Mouse (Mus musculus) kidney, embryonic 16.5 days (tissue): Measurements from ENCODE around the gene Phb2. TPM values are rescaled to one million over a fixed set of nuclear protein-coding genes. Genes with fewer than 3 reads are reported as not detected.

Experiments
- ATAC-seq: fragments of 200-750 bp; cut with Nextera tagmentation; 2 replicates; pipeline ENCODE4 v1.8.0; 2017; ENCODE audit warnings: moderate TSS enrichment; ENCODE audit not compliant: low FRiP score, low TSS enrichment
- H3K27ac ChIP-seq: fragments of 300-500 bp; sonication (generic); 2 replicates; pipeline ENCODE4 v1.5.1; 2014; ENCODE audit warnings: low read length
- H3K27me3 ChIP-seq: fragments of 300-500 bp; sonication (generic); 2 replicates; pipeline ENCODE4 v1.6.1; 2014; ENCODE audit warnings: low read length, control low read depth, mixed read lengths; ENCODE audit not compliant: insufficient read depth
- H3K36me3 ChIP-seq: fragments of 300-500 bp; sonication (generic); 2 replicates; pipeline ENCODE4 v1.6.1; 2014; ENCODE audit warnings: low read length, control low read depth, mixed read lengths; ENCODE audit not compliant: insufficient read depth
- H3K4me1 ChIP-seq: fragments of 300-500 bp; sonication (generic); 2 replicates; pipeline ENCODE4 v1.6.1; 2014; ENCODE audit warnings: low read length, control low read depth, mixed read lengths; ENCODE audit not compliant: insufficient read depth
- H3K4me2 ChIP-seq: fragments of 300-500 bp; sonication (generic); replicated peaks from 2 replicates; pipeline ENCODE4 v1.6.1; 2014; ENCODE audit warnings: low read depth, low read length
- H3K4me3 ChIP-seq: fragments of 300-500 bp; sonication (generic); 2 replicates; pipeline ENCODE4 v1.5.1; 2014; ENCODE audit warnings: mild to moderate bottlenecking, low read length
- H3K9ac ChIP-seq: fragments of 300-500 bp; sonication (generic); replicated peaks from 2 replicates; pipeline ENCODE4 v1.6.1; 2014; ENCODE audit warnings: low read length
- H3K9me3 ChIP-seq: fragments of 300-500 bp; sonication (generic); 2 replicates; pipeline ENCODE4 v1.6.1; 2016; ENCODE audit warnings: low read length, control low read depth
- WGBS: fragments of 180-500 bp; shearing (Covaris S2); extraction: QIAGEN DNeasy Blood & Tissue Kit; methylation state at CpG from one replicate; pipeline ENCODE4 v1.1.7; 2014; 5-methylcytosine and 5-hydroxymethylcytosine counted together
- polyA plus RNA-seq: library from polyadenylated mRNA; unstranded; fragments of >200 nt; fragmentation: Nextera tagmentation; extraction: Ambion mirVana; gene quantifications from 2 replicates; pipeline ENCODE4 v1.2.1, GENCODE M21; 2015

Phb2 gene
- polyA plus RNA-seq, 1 experiment from 2014 or later, result 405 TPM

DNA sequence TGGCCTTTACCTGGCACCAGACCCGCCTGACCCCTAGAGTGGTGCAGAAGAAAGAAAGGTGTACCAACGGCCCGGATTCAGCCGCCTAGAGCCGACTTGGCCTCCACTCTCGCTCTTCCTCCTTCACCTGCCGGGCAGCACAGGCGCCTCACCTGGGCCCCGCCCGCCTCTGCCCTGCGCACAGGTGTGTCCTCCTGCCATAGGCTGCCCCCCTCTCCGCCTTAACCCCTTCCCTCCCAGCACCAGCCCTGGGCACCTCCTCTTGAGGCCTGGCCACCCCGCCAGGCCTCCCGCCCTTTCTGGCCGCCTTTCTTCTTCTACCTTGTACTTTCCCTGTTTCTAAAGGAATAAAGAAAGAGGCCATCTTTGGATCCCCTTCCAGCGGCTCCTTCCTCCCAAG lies 6.6 kb downstream of the Phb2 start:
- peak overlapping the region; percentile 60 for H3K9ac ChIP-seq
- no peaks in the 10 kb centered on the region for H3K27me3 ChIP-seq
- H3K27ac ChIP-seq, result peak overlapping the region; percentile 74
- H3K4me3 ChIP-seq, result peak overlapping the region; percentile 28
- peak overlapping the region; percentile 44 for H3K4me2 ChIP-seq
- 64% methylated on average over 14 of the region's 16 CpGs for WGBS
- peaks cover 41% of the 10 kb centered on the region for H3K36me3 ChIP-seq
- peak; percentile 68 for ATAC-seq
- peaks cover 6% of the 10 kb centered on the region for H3K4me1 ChIP-seq
- no peaks in the 10 kb centered on the region for H3K9me3 ChIP-seq

GRCm38 (mm10) chr6:124719354-124719978 lies 7.3 kb downstream of the Phb2 start:
- Histone ChIP-seq H3K4me1 (no peaks in the 10 kb centered on the region), H3K27me3 (no peaks in the 10 kb centered on the region), H3K4me3 (peak overlapping the region; percentile 28), H3K36me3 (peaks cover 33% of the 10 kb centered on the region), H3K27ac (peak overlapping the region; percentile 53), H3K9me3 (no peaks in the 10 kb centered on the region), H3K9ac (peak overlapping the region; percentile 60), H3K4me2 (peak overlapping the region; percentile 38)
- ATAC-seq, result no peak
- WGBS, result 66% methylated on average over 7 of the region's 7 CpGs

GRCm38 (mm10) chr6:124720904-124721303 lies 8.8 kb downstream of the Phb2 start:
- Histone ChIP-seq H3K36me3 (peaks cover 20% of the 10 kb centered on the region), H3K4me3 (no peak overlapping the region), H3K27me3 (no peaks in the 10 kb centered on the region), H3K9ac (peak overlapping the region; percentile 42), H3K27ac (no peak overlapping the region), H3K9me3 (no peaks in the 10 kb centered on the region), H3K4me2 (peak overlapping the region; percentile 38; the same call in 1 of the 2 replicates), H3K4me1 (no peaks in the 10 kb centered on the region)
- ATAC-seq, result no peak
- 63% methylated on average over 11 of the region's 11 CpGs for WGBS

DNA sequence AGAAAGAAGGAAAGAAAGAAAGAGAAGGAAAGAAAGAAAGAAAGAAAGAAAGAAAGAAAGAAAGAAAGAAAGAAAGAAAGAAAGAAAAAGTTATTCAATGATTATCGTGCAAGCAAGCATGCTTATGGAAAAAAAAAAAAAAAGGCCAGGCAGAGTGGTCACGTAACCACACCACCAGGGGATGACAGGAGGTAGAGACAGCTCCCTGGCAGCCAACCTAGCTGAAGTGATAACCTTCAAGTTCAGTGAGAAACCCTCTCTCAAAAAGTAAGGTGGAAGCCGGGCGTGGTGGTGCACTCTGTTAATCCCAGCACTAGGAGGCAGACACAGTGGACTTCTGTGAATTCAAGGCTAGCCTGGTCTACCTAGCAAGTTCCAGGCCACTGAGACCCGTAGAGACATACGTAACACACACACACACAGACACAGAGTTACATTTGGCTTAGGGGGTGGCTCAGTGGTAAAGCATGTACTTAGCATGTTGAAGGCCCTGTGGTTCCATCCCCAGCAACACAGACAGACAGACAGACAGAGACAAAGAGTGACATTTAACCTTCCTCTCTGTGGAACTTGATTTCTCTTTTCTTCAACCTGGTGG lies 10.8 kb downstream of the Phb2 start:
- Histone ChIP-seq H3K9me3 (no peaks in the 10 kb centered on the region), H3K27me3 (no peaks in the 10 kb centered on the region), H3K36me3 (0 out of 2 replicates have a peak, but pooled peaks cover under 1% of the 10 kb centered on the region), H3K4me2 (no peak overlapping the region), H3K9ac (no peak overlapping the region), H3K4me1 (no peaks in the 10 kb centered on the region), H3K4me3 (no peak overlapping the region), H3K27ac (no peak overlapping the region)
- 91% methylated on average over 6 of the region's 6 CpGs for WGBS
- ATAC-seq, result no peak

- no peak overlapping the region for H3K4me3 ChIP-seq
- ATAC-seq, result no peak
- 73% methylated on average over 8 of the region's 8 CpGs for WGBS
- H3K9ac ChIP-seq, result no peak overlapping the region
- no peaks in the 10 kb centered on the region for H3K4me1 ChIP-seq
- no peaks in the 10 kb centered on the region for H3K27me3 ChIP-seq
- no peaks in the 10 kb centered on the region for H3K9me3 ChIP-seq
- H3K36me3 ChIP-seq, result no peaks in the 10 kb centered on the region
- no peak overlapping the region for H3K4me2 ChIP-seq
- no peak overlapping the region for H3K27ac ChIP-seq
These were observed 11.4 kb downstream of the Phb2 start for GRCm38 (mm10) chr6:124723541-124723940.

GRCm38 (mm10) chr6:124724472-124724871 lies 12.3 kb downstream of the Phb2 start:
- Histone ChIP-seq H3K4me2 (no peak overlapping the region), H3K27ac (no peak overlapping the region), H3K9me3 (no peaks in the 10 kb centered on the region), H3K4me1 (no peaks in the 10 kb centered on the region), H3K4me3 (no peak overlapping the region), H3K9ac (no peak overlapping the region), H3K36me3 (no peaks in the 10 kb centered on the region), H3K27me3 (no peaks in the 10 kb centered on the region)
- ATAC-seq, result no peak
- WGBS, result 84% methylated on average over 10 of the region's 10 CpGs

DNA sequence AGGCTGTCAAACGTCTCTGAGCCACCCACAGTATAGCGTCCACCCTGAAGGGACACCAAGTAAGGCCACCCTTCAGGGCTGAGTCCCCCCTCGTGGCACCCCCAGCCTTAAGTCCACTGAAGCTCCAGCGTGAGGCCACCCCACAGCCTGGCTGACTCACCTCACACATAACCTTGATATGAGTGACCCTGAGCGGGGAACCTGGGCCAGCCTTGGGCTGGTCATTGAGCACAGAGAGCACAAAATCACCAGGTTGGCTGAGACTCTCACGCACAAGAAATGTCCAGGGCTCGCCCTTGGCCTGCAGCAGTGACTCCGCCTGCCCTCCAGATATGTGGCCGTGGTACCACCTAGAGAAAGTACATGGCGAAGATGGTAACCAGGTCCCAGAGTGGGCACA lies 16.5 kb downstream of the Phb2 start:
- Histone ChIP-seq H3K27me3 (no peaks in the 10 kb centered on the region), H3K9ac (no peak overlapping the region), H3K27ac (no peak overlapping the region), H3K9me3 (no peaks in the 10 kb centered on the region), H3K36me3 (no peaks in the 10 kb centered on the region), H3K4me1 (peaks cover 9% of the 10 kb centered on the region), H3K4me3 (no peak overlapping the region), H3K4me2 (no peak overlapping the region)
- 92% methylated on average over 10 of the region's 10 CpGs for WGBS
- no peak for ATAC-seq

GRCm38 (mm10) chr6:124729850-124730705 lies 17.9 kb downstream of the Phb2 start:
- Histone ChIP-seq H3K27ac (no peak overlapping the region), H3K4me1 (peaks cover 9% of the 10 kb centered on the region), H3K9ac (no peak overlapping the region), H3K4me2 (no peak overlapping the region), H3K9me3 (no peaks in the 10 kb centered on the region), H3K27me3 (no peaks in the 10 kb centered on the region), H3K4me3 (no peak overlapping the region), H3K36me3 (no peaks in the 10 kb centered on the region)
- WGBS, result 81% methylated on average over 8 of the region's 8 CpGs
- no peak for ATAC-seq

- Histone ChIP-seq H3K27me3 (no peaks in the 10 kb centered on the region), H3K36me3 (no peaks in the 10 kb centered on the region), H3K9me3 (no peaks in the 10 kb centered on the region), H3K4me1 (peaks cover 9% of the 10 kb centered on the region), H3K9ac (no peak overlapping the region), H3K4me2 (no peak overlapping the region), H3K27ac (no peak overlapping the region), H3K4me3 (no peak overlapping the region)
- no peak for ATAC-seq
- 87% methylated on average over 7 of the region's 7 CpGs for WGBS
These were observed 18.9 kb downstream of the Phb2 start for GRCm38 (mm10) chr6:124731038-124731437.
